Mouse (Mus musculus) stomach, embryonic 15.5 days (tissue): Measurements from ENCODE around the gene AL607142.1. TPM values are rescaled to one million over a fixed set of nuclear protein-coding genes. Genes with fewer than 3 reads are reported as not detected.
A peak's percentile ranks its signal among the peaks of the same experiment; 100 is the strongest.

Experiments
- ATAC-seq: fragments of 200-750 bp; cut with Nextera tagmentation; 2 replicates; pipeline ENCODE4 v1.8.0; 2017; ENCODE audit warnings: low read depth, moderate number of reproducible peaks, moderate TSS enrichment; ENCODE audit not compliant: insufficient read depth, low FRiP score
- H3K27ac ChIP-seq: fragments of 300-500 bp; sonication (generic); 2 replicates; pipeline ENCODE4 v1.5.1; 2015; ENCODE audit warnings: mild to moderate bottlenecking, inconsistent platforms
- H3K27me3 ChIP-seq: fragments of 300-500 bp; sonication (generic); replicated peaks from 2 replicates; pipeline ENCODE4 v1.6.1; 2015; ENCODE audit warnings: inconsistent platforms
- H3K36me3 ChIP-seq: fragments of 300-500 bp; sonication (generic); 2 replicates; pipeline ENCODE4 v1.6.1; 2015; ENCODE audit warnings: inconsistent platforms
- H3K4me1 ChIP-seq: fragments of 300-500 bp; sonication (generic); 2 replicates; pipeline ENCODE4 v1.6.1; 2015; ENCODE audit warnings: inconsistent platforms
- H3K4me2 ChIP-seq: fragments of 300-500 bp; sonication (generic); 2 replicates; pipeline ENCODE4 v1.6.1; 2015; ENCODE audit warnings: mild to moderate bottlenecking, inconsistent platforms
- H3K4me3 ChIP-seq: fragments of 300-500 bp; sonication (generic); replicated peaks from 2 replicates; pipeline ENCODE4 v1.5.1; 2015; ENCODE audit warnings: inconsistent platforms
- H3K9ac ChIP-seq: fragments of 300-500 bp; sonication (generic); 2 replicates; pipeline ENCODE4 v1.6.1; 2015; ENCODE audit warnings: inconsistent platforms
- H3K9me3 ChIP-seq: fragments of 300-500 bp; sonication (generic); 2 replicates; pipeline ENCODE4 v1.6.1; 2016; ENCODE audit warnings: inconsistent platforms
- WGBS: fragments of 180-500 bp; shearing (Covaris S2); methylation state at CpG from one replicate; pipeline ENCODE4 v1.1.7; 2015; 5-methylcytosine and 5-hydroxymethylcytosine counted together
- polyA plus RNA-seq: library from polyadenylated mRNA; unstranded; fragments of >200 nt; fragmentation: Nextera tagmentation; extraction: Ambion mirVana; gene quantifications from 2 replicates; pipeline ENCODE4 v1.2.1, GENCODE M21; 2015

The AL607142.1 gene
- polyA plus RNA-seq, 1 experiment from 2014 or later = not detected

- 41% methylated on average over 15 of the region's 15 CpGs for WGBS
- ATAC-seq = peak; percentile 73; the same call in 1 of the 2 replicates
- H3K27ac ChIP-seq = peak overlapping the region; percentile 37; the same call in 1 of the 2 replicates
Measured at GRCm38 (mm10) chr4:120071842-120072507, 7.2 kb downstream of the AL607142.1 start.

DNA sequence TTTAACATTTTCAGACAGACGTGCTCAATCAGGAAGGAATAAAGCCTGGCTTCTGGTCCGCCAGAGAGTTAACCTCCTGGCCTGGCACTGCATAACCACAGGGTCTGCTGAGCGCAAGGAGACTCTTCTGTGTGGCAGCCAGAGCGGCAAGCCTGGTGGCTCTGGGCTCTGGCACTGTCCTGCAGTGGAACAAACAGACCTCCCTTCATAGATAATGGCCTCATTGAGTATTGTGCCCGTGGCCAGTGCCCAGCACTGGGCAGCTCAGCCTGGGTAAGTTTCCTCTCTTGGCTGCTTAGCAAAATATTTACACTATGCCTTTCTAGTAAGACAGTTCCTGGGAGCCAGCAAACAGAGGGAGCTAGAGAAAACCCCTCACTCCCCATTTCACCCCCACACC is 9.3 kb downstream of the AL607142.1 start:
- Histone ChIP-seq H3K9me3 (no peaks in the 10 kb centered on the region), H3K4me1 (peaks cover 2% of the 10 kb centered on the region; the same call in 1 of the 2 replicates), H3K27me3 (no peaks in the 10 kb centered on the region), H3K4me2 (no peak overlapping the region), H3K27ac (no peak overlapping the region), H3K36me3 (no peaks in the 10 kb centered on the region), H3K4me3 (no peak overlapping the region), H3K9ac (no peak overlapping the region)
- no peak for ATAC-seq
- WGBS = 63% methylated on average over 5 of the region's 5 CpGs

More at GRCm38 (mm10) chr4:120071842-120072507, 7.2 kb downstream of the AL607142.1 start:
- Histone ChIP-seq H3K36me3 (no peaks in the 10 kb centered on the region), H3K9me3 (no peaks in the 10 kb centered on the region), H3K4me1 (peaks cover 2% of the 10 kb centered on the region; the same call in 1 of the 2 replicates), H3K4me3 (no peak overlapping the region), H3K27me3 (no peaks in the 10 kb centered on the region), H3K4me2 (peak overlapping the region; percentile 20), H3K9ac (no peak overlapping the region)

GRCm38 (mm10) chr4:120077322-120077721 is 12.5 kb downstream of the AL607142.1 start:
- Histone ChIP-seq H3K27me3 (no peaks in the 10 kb centered on the region), H3K4me2 (no peak overlapping the region), H3K36me3 (no peaks in the 10 kb centered on the region), H3K9ac (no peak overlapping the region), H3K4me1 (no peaks in the 10 kb centered on the region; the same call in 1 of the 2 replicates), H3K27ac (no peak overlapping the region), H3K9me3 (no peaks in the 10 kb centered on the region), H3K4me3 (no peak overlapping the region)
- ATAC-seq = no peak
- WGBS = 80% methylated on average over 8 of the region's 8 CpGs

GRCm38 (mm10) chr4:120082527-120082926 is 17.7 kb downstream of the AL607142.1 start:
- H3K4me2 ChIP-seq = no peak overlapping the region
- WGBS = 81% methylated on average over 5 of the region's 5 CpGs
- H3K9ac ChIP-seq = no peak overlapping the region
- H3K4me3 ChIP-seq = no peak overlapping the region
- H3K36me3 ChIP-seq = no peaks in the 10 kb centered on the region
- no peaks in the 10 kb centered on the region for H3K27me3 ChIP-seq
- no peak for ATAC-seq
- H3K9me3 ChIP-seq = no peaks in the 10 kb centered on the region
- no peak overlapping the region for H3K27ac ChIP-seq
- no peaks in the 10 kb centered on the region for H3K4me1 ChIP-seq

DNA sequence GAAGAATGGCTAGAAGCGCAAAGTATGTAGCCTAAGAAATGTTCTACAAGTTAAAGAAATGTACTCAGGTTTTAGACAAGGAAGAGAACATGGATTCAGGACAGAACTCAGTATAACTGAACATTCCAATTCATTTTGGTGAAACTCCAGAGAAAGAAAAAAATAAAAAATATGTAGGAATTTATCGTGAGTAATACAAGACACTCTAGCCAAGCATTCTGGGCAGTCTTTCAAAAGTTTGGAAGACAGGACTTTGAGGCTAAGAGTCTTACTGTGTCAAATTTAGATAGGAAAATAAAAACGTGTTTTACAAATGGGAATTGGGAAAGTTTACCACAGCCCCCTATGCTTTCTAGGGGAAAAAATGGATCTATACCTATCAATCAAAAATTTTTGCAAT is 18.9 kb downstream of the AL607142.1 start:
- ATAC-seq = no peak
- Histone ChIP-seq H3K9me3 (no peaks in the 10 kb centered on the region), H3K4me1 (no peaks in the 10 kb centered on the region), H3K27me3 (no peaks in the 10 kb centered on the region), H3K4me2 (no peak overlapping the region), H3K27ac (no peak overlapping the region), H3K9ac (no peak overlapping the region), H3K36me3 (no peaks in the 10 kb centered on the region), H3K4me3 (no peak overlapping the region)
- WGBS = 66% methylated on average over 3 of the region's 3 CpGs

GRCm38 (mm10) chr4:120089536-120089935 is 24.7 kb downstream of the AL607142.1 start:
- H3K4me2 ChIP-seq = no peak overlapping the region
- ATAC-seq = no peak
- H3K4me3 ChIP-seq = no peak overlapping the region
- H3K36me3 ChIP-seq = no peaks in the 10 kb centered on the region
- H3K4me1 ChIP-seq = no peaks in the 10 kb centered on the region
- H3K9me3 ChIP-seq = no peaks in the 10 kb centered on the region
- no peak overlapping the region for H3K27ac ChIP-seq
- H3K9ac ChIP-seq = no peak overlapping the region
- no peaks in the 10 kb centered on the region for H3K27me3 ChIP-seq
- 84% methylated on average over 8 of the region's 8 CpGs for WGBS

GRCm38 (mm10) chr4:120091997-120092783 is 27.4 kb downstream of the AL607142.1 start:
- H3K4me3 ChIP-seq = no peak overlapping the region
- no peaks in the 10 kb centered on the region for H3K4me1 ChIP-seq
- H3K4me2 ChIP-seq = no peak overlapping the region
- H3K27me3 ChIP-seq = no peaks in the 10 kb centered on the region
- no peaks in the 10 kb centered on the region for H3K9me3 ChIP-seq
- H3K36me3 ChIP-seq = no peaks in the 10 kb centered on the region
- WGBS = 82% methylated on average over 1 of the region's 1 CpGs
- H3K9ac ChIP-seq = no peak overlapping the region
- ATAC-seq = no peak
- H3K27ac ChIP-seq = no peak overlapping the region

DNA sequence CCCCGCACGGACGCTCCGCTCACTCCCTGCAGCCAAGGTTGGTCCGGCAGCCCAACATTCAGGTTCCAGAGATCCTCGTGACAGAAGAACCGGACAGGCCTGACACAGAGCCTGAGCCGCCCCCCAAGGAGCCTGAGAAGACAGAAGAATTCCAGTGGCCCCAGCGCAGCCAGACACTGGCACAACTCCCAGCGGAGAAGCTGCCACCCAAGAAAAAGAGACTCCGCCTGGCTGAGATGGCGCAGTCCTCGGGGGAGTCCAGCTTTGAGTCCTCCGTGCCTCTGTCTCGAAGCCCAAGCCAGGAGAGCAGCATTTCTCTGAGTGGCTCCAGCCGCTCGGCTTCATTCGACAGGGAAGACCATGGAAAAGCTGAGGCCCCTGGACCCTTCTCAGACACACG is 32.1 kb downstream of the AL607142.1 start:
- ATAC-seq = no peak
- 89% methylated on average over 19 of the region's 19 CpGs for WGBS
- no peaks in the 10 kb centered on the region for H3K36me3 ChIP-seq

GRCm38 (mm10) chr4:120101186-120101585 is 36.4 kb downstream of the AL607142.1 start:
- H3K9me3 ChIP-seq = no peaks in the 10 kb centered on the region
- no peak overlapping the region for H3K9ac ChIP-seq
- no peaks in the 10 kb centered on the region for H3K27me3 ChIP-seq
- no peak overlapping the region for H3K27ac ChIP-seq
- H3K4me3 ChIP-seq = no peak overlapping the region
- ATAC-seq = no peak
- H3K4me1 ChIP-seq = no peaks in the 10 kb centered on the region
- H3K4me2 ChIP-seq = no peak overlapping the region
- H3K36me3 ChIP-seq = no peaks in the 10 kb centered on the region

More for the DNA sequence above, 32.1 kb downstream of the AL607142.1 start:
- H3K4me1 ChIP-seq = no peaks in the 10 kb centered on the region
- no peaks in the 10 kb centered on the region for H3K27me3 ChIP-seq
- H3K27ac ChIP-seq = no peak overlapping the region
- no peaks in the 10 kb centered on the region for H3K9me3 ChIP-seq
- no peak overlapping the region for H3K4me2 ChIP-seq
- no peak overlapping the region for H3K4me3 ChIP-seq
- no peak overlapping the region for H3K9ac ChIP-seq

GRCm38 (mm10) chr4:120104599-120104998 is 39.8 kb downstream of the AL607142.1 start:
- no peaks in the 10 kb centered on the region for H3K4me1 ChIP-seq
- no peaks in the 10 kb centered on the region for H3K36me3 ChIP-seq
- no peak overlapping the region for H3K4me3 ChIP-seq
- H3K27me3 ChIP-seq = no peaks in the 10 kb centered on the region
- ATAC-seq = no peak
- 50% methylated on average over 5 of the region's 5 CpGs for WGBS
- no peak overlapping the region for H3K9ac ChIP-seq
- no peak overlapping the region for H3K27ac ChIP-seq
- H3K4me2 ChIP-seq = no peak overlapping the region
- H3K9me3 ChIP-seq = no peaks in the 10 kb centered on the region

DNA sequence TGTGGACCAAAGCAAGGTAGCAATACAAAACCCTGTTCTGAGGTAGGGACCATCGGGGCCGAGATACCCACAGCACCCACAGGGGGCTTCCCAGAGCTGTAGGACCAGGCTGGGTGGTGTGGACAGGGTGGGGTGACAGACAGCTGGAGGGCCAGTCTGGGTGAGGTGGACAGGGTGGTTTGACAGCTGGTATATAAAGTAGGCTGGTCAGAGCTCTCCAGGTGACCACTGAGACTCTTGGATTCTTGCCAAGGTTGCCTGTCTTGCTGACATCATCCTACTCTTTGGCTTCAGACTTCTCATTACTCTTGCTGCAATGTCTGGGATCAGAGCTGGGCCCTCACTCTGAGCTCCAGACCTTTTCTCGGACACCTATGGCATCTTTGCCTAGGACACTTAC is 41.6 kb downstream of the AL607142.1 start:
- no peak overlapping the region for H3K4me3 ChIP-seq
- H3K9ac ChIP-seq = no peak overlapping the region
- H3K4me2 ChIP-seq = no peak overlapping the region
- H3K36me3 ChIP-seq = no peaks in the 10 kb centered on the region
- no peaks in the 10 kb centered on the region for H3K9me3 ChIP-seq
- ATAC-seq = no peak
- no peaks in the 10 kb centered on the region for H3K27me3 ChIP-seq
- 86% methylated on average over 3 of the region's 3 CpGs for WGBS
- H3K27ac ChIP-seq = no peak overlapping the region
- no peaks in the 10 kb centered on the region for H3K4me1 ChIP-seq

- Histone ChIP-seq H3K27me3 (no peaks in the 10 kb centered on the region), H3K4me1 (no peaks in the 10 kb centered on the region), H3K9ac (no peak overlapping the region), H3K36me3 (no peaks in the 10 kb centered on the region), H3K4me3 (no peak overlapping the region), H3K4me2 (no peak overlapping the region), H3K27ac (no peak overlapping the region), H3K9me3 (no peaks in the 10 kb centered on the region)
- ATAC-seq = no peak
- WGBS = 65% methylated on average over 8 of the region's 8 CpGs
Measured at GRCm38 (mm10) chr4:120107787-120108186, 43.0 kb downstream of the AL607142.1 start.
